Mouse (Mus musculus) lung, postnatal 0 days (tissue): ENCODE results near the gene Tia1. TPM values are rescaled to one million over a fixed set of nuclear protein-coding genes. Genes with fewer than 3 reads are reported as not detected.

Experiments used
- ATAC-seq: fragments of 200-750 bp; cut with Nextera tagmentation; 2 replicates; pipeline ENCODE4 v1.8.0; 2017; ENCODE audit warnings: moderate library complexity
- DNase-seq: peaks from one replicate; pipeline ENCODE4 v3.0.0-alpha.2; 2016; ENCODE audit warnings: low spot score
- H3K27ac ChIP-seq: fragments of 300-500 bp; sonication (generic); 2 replicates; pipeline ENCODE4 v1.5.1; 2014; ENCODE audit warnings: antibody characterized with exemption, mild to moderate bottlenecking, low read length, mixed read lengths
- H3K27me3 ChIP-seq: fragments of 300-500 bp; sonication (generic); replicated peaks from 2 replicates; pipeline ENCODE4 v1.6.1; 2014; ENCODE audit warnings: low read length, mixed read lengths; ENCODE audit not compliant: insufficient read depth
- H3K36me3 ChIP-seq: fragments of 300-500 bp; sonication (generic); 2 replicates; pipeline ENCODE4 v1.6.1; 2014; ENCODE audit warnings: low read length, mixed read lengths; ENCODE audit not compliant: insufficient read depth
- H3K4me1 ChIP-seq: fragments of 300-500 bp; sonication (generic); 2 replicates; pipeline ENCODE4 v1.6.1; 2014; ENCODE audit warnings: antibody characterized with exemption, low read depth, low read length, mixed read lengths; ENCODE audit not compliant: insufficient read depth
- H3K4me2 ChIP-seq: fragments of 300-500 bp; sonication (generic); replicated peaks from 2 replicates; pipeline ENCODE4 v1.6.1; 2014; ENCODE audit warnings: low read depth, mild to moderate bottlenecking, low read length, moderate library complexity, mixed read lengths
- H3K4me3 ChIP-seq: fragments of 300-500 bp; sonication (generic); 2 replicates; pipeline ENCODE4 v1.5.1; 2014; ENCODE audit warnings: low read depth, low read length
- H3K9ac ChIP-seq: fragments of 300-500 bp; sonication (generic); replicated peaks from 2 replicates; pipeline ENCODE4 v1.6.1; 2014; ENCODE audit warnings: low read depth, mild to moderate bottlenecking
- H3K9me3 ChIP-seq: fragments of 300-500 bp; sonication (generic); 2 replicates; pipeline ENCODE4 v1.6.1; 2016; ENCODE audit warnings: low read length, mixed read lengths
- CTCF ChIP-seq: IDR thresholded peaks from 2 replicates; pipeline ENCODE4 v1.5.1; 2016; ENCODE audit warnings: antibody characterized with exemption, mild to moderate bottlenecking
- EP300 ChIP-seq: IDR thresholded peaks from 2 replicates; pipeline ENCODE4 v1.6.1; 2016; ENCODE audit warnings: antibody characterized with exemption, mild to moderate bottlenecking, control low read depth
- WGBS: fragments of 180-500 bp; shearing (Covaris S2); extraction: QIAGEN DNeasy Blood & Tissue Kit; methylation state at CpG from one replicate; pipeline ENCODE4 v1.1.7; 2014; 5-methylcytosine and 5-hydroxymethylcytosine counted together
- polyA plus RNA-seq: library from polyadenylated mRNA; unstranded; fragments of >200 nt; fragmentation: Nextera tagmentation; extraction: Ambion mirVana; gene quantifications from 2 replicates; pipeline ENCODE4 v1.2.1, GENCODE M21; 2015

Gene Tia1
- polyA plus RNA-seq, 1 experiment from 2014 or later = 59.1 TPM

- peak overlapping the region; percentile 63 for H3K4me2 ChIP-seq
- ATAC-seq = peak; percentile 95
- peak overlapping the region; percentile 44 for H3K9ac ChIP-seq
- TF ChIP-seq CTCF = peak; percentile 100
- TF ChIP-seq EP300 = peak; percentile 58
- no peaks in the 10 kb centered on the region for H3K9me3 ChIP-seq
- H3K27ac ChIP-seq = peak overlapping the region; percentile 84
- DNase-seq = peak; percentile 100
- H3K36me3 ChIP-seq = no peaks in the 10 kb centered on the region
- peak overlapping the region; percentile 37 for H3K4me3 ChIP-seq
- H3K27me3 ChIP-seq = no peaks in the 10 kb centered on the region
- H3K4me1 ChIP-seq = peaks cover 11% of the 10 kb centered on the region
- under 1% methylated on average over 55 of the region's 56 CpGs for WGBS
Measured at GRCm38 (mm10) chr6:86472100-86472955, 68.3 kb downstream of the Tia1 start.

- H3K27ac ChIP-seq = peak overlapping the region; percentile 84
- H3K4me1 ChIP-seq = peaks cover 11% of the 10 kb centered on the region
- H3K4me3 ChIP-seq = peak overlapping the region; percentile 37
- no peaks in the 10 kb centered on the region for H3K27me3 ChIP-seq
- peak overlapping the region; percentile 34; the same call in 1 of the 2 replicates for H3K9ac ChIP-seq
- TF ChIP-seq CTCF (peak; percentile 22; the same call in 1 of the 2 replicates), EP300 (no peak)
- no peaks in the 10 kb centered on the region for H3K36me3 ChIP-seq
- H3K4me2 ChIP-seq = peak overlapping the region; percentile 63
- WGBS = 52% methylated on average over 7 of the region's 7 CpGs
- DNase-seq = no peak
- no peaks in the 10 kb centered on the region for H3K9me3 ChIP-seq
- ATAC-seq = no peak
Measured at GRCm38 (mm10) chr6:86473077-86473476, 69.1 kb downstream of the Tia1 start.

- TF ChIP-seq CTCF (no peak), EP300 (no peak)
- H3K4me2 ChIP-seq = no peak overlapping the region
- 84% methylated on average over 5 of the region's 5 CpGs for WGBS
- no peaks in the 10 kb centered on the region for H3K27me3 ChIP-seq
- ATAC-seq (no peak), DNase-seq (no peak)
- no peak overlapping the region for H3K4me3 ChIP-seq
- no peak overlapping the region for H3K27ac ChIP-seq
- H3K9me3 ChIP-seq = no peaks in the 10 kb centered on the region
- H3K9ac ChIP-seq = no peak overlapping the region
- no peaks in the 10 kb centered on the region for H3K36me3 ChIP-seq
- H3K4me1 ChIP-seq = peaks cover 13% of the 10 kb centered on the region
Measured at GRCm38 (mm10) chr6:86474072-86474471, 70.1 kb downstream of the Tia1 start.

GRCm38 (mm10) chr6:86474646-86475181, 70.7 kb downstream of the Tia1 start:
- TF ChIP-seq EP300 = peak; percentile 30; the same call in 1 of the 2 replicates
- no peak for TF ChIP-seq CTCF
- Histone ChIP-seq H3K27ac (no peak overlapping the region), H3K9me3 (no peaks in the 10 kb centered on the region), H3K4me3 (no peak overlapping the region), H3K36me3 (no peaks in the 10 kb centered on the region), H3K4me2 (no peak overlapping the region), H3K27me3 (no peaks in the 10 kb centered on the region), H3K9ac (no peak overlapping the region), H3K4me1 (peaks cover 14% of the 10 kb centered on the region)
- ATAC-seq = no peak
- DNase-seq = peak; percentile 64

GRCm38 (mm10) chr6:86475462-86476167, 71.6 kb downstream of the Tia1 start:
- Histone ChIP-seq H3K27me3 (no peaks in the 10 kb centered on the region), H3K9me3 (no peaks in the 10 kb centered on the region), H3K36me3 (no peaks in the 10 kb centered on the region), H3K4me1 (peaks cover 20% of the 10 kb centered on the region), H3K4me3 (no peak overlapping the region), H3K4me2 (no peak overlapping the region), H3K9ac (no peak overlapping the region), H3K27ac (0 out of 2 replicates have a peak overlapping the region, but pooled peaks have one; percentile 47)
- ATAC-seq (no peak), DNase-seq (no peak)
- TF ChIP-seq EP300 = no peak
- TF ChIP-seq CTCF = no peak
- 49% methylated on average over 9 of the region's 9 CpGs for WGBS

- Histone ChIP-seq H3K9me3 (no peaks in the 10 kb centered on the region), H3K27ac (peak overlapping the region; percentile 51; the same call in 1 of the 2 replicates), H3K9ac (no peak overlapping the region), H3K36me3 (no peaks in the 10 kb centered on the region), H3K4me1 (peaks cover 20% of the 10 kb centered on the region), H3K27me3 (no peaks in the 10 kb centered on the region), H3K4me2 (no peak overlapping the region), H3K4me3 (no peak overlapping the region)
- 62% methylated on average over 5 of the region's 5 CpGs for WGBS
- no peak for TF ChIP-seq EP300
- DNase-seq (no peak), ATAC-seq (no peak)
Measured at GRCm38 (mm10) chr6:86476931-86477330, 72.9 kb downstream of the Tia1 start.
